Mouse (Mus musculus) effector memory CD4-positive, alpha-beta T cell, adult 5 months (primary cell): ENCODE measurements around the gene Pigyl. TPM values are rescaled to one million over a fixed set of nuclear protein-coding genes. Genes with fewer than 3 reads are reported as not detected.

Source experiments
- polyA plus RNA-seq: library from polyadenylated mRNA; unstranded; fragments of 100-300 nt; shearing (Covaris generic); gene quantifications from one replicate; pipeline ENCODE4 v1.2.1, GENCODE M21; 2017

The Pigyl gene
- polyA plus RNA-seq = 10.1 TPM

GRCm38 (mm10) chr9:22156497-22157245 is at the start of gene Pigyl:
Gene Pigyl, plus strand, starts transcription at chr9:22156846.

GRCm38 (mm10) chr9:22116740-22117426 is 39.8 kb upstream of the Pigyl start, which contains the start of gene Elof1:
Gene Elof1, minus strand, starts transcription at chr9:22117172.

DNA sequence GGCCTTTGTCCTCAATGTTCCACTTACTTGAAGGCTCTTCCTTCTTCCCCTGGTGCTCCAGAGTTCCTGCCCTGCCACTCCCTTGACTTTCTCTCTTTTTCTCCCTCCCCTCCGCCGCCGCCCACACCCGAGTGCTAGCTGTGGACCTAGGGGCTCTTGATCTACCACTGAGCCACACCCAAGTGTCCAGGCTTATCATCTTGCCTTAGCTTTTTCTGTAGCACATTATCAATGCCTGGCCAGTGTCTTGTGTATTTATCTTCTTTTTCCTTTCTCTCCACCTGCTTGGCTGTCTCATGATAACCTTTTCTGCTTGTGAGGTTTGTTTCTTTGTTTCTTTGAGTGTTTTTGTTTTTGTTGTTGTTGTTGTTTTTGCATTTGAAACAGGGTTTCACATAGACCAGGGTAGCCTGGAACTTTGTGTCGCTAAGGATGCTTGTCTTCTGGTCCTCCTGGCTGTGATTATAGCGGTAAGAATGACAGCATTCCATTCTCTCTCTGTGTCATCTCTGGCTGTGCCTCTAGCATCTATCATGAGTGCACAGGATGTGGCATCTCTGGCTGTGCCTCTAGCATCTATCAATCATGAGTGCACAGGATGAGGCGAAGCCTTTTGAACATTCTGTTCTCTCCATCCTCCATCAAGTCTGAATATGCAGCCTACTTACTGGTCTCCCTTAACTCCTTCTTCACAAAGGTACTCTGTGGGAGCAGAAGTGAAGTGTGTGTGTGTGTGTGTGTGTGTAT is 20.8 kb upstream of the Pigyl start, which contains the start of gene Acp5:
TSS of gene Acp5 (minus strand) at position 68 of the 747 bp plus-strand sequence.

DNA sequence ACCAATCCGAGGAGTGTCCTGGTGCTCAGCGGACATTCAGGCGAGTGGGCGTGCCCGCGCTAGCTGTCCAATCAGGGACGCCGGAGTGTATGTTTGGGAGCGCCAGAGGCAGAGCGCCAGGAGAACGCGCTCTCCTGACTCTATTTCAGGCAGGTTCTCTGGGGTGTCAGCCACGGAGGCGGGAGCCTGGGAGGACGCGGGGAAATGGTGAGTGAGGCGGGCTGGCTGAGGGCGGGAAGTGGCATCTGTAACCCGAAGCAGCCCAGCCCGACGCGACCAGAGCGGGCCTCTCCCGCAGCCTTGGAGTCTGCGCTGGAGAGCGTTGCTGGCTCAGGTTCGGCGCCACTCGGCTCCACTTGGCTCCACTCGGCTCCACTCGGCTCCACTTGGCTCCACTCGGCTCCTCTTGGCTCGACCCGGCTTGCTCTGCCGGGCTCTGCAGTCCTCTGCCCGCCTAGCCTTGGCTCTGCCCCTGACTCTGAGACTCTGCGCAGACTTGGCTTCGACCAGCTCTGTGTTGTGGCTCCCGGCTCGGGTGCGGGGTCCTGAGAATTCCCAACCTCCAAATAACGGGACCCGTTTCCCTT is 31.5 kb downstream of the Pigyl start, which contains the start of gene Zfp872:
TSS of gene Zfp872 (plus strand) at position 66 of the 587 bp plus-strand sequence.

Other genes with a start within 250 kb of the Pigyl start
- gene Rab3d, start 238.7 kb upstream of the Pigyl start, polyA plus RNA-seq = 8.0 TPM
- not detected for gene Ccdc159, start 229.4 kb upstream of the Pigyl start, polyA plus RNA-seq
- 0.90 TPM for gene Tmem205, start 229.3 kb upstream of the Pigyl start, polyA plus RNA-seq
- 1.9 TPM for gene Plppr2, start 219.8 kb upstream of the Pigyl start, polyA plus RNA-seq
- 4.7 TPM for gene Swsap1, start 201.1 kb upstream of the Pigyl start, polyA plus RNA-seq
- gene Epor, start 193.3 kb upstream of the Pigyl start, polyA plus RNA-seq = not detected
- not detected for gene Rgl3, start 167.4 kb upstream of the Pigyl start, polyA plus RNA-seq
- gene Ccdc151, start 154.2 kb upstream of the Pigyl start, polyA plus RNA-seq = not detected
- gene Prkcsh, start 154.0 kb upstream of the Pigyl start, polyA plus RNA-seq = 60.3 TPM
- 0.12 TPM for gene Elavl3, start 104.8 kb upstream of the Pigyl start, polyA plus RNA-seq
- not detected for gene Gm49318, start 85.6 kb upstream of the Pigyl start, polyA plus RNA-seq
- 24.9 TPM for gene Zfp653, start 85.5 kb upstream of the Pigyl start, polyA plus RNA-seq
- 26.0 TPM for gene Ecsit, start 71.4 kb upstream of the Pigyl start, polyA plus RNA-seq
- gene Cnn1, start 57.6 kb upstream of the Pigyl start, polyA plus RNA-seq = not detected
- 26.1 TPM for gene Elof1, start 39.7 kb upstream of the Pigyl start, polyA plus RNA-seq
- gene Acp5, start 21.1 kb upstream of the Pigyl start, polyA plus RNA-seq = 159 TPM
- gene Zfp872, start 31.2 kb downstream of the Pigyl start, polyA plus RNA-seq = not detected
- gene Zfp809, start 68.9 kb downstream of the Pigyl start, polyA plus RNA-seq = 50.9 TPM
- 1.5 TPM for gene Zfp599, start 103.0 kb downstream of the Pigyl start, polyA plus RNA-seq
- 11.3 TPM for gene Zfp810, start 150.8 kb downstream of the Pigyl start, polyA plus RNA-seq
- gene Anln, start 232.3 kb downstream of the Pigyl start, polyA plus RNA-seq = 0.37 TPM